Mouse (Mus musculus) forebrain, embryonic 16.5 days (tissue): ENCODE results near the gene Prss34. TPM values are rescaled to one million over a fixed set of nuclear protein-coding genes. Genes with fewer than 3 reads are reported as not detected.

Experiments used
- ATAC-seq: fragments of 200-750 bp; cut with Nextera tagmentation; 2 replicates; pipeline ENCODE4 v1.8.0; 2017; ENCODE audit warnings: mild to moderate bottlenecking, moderate library complexity
- H3K27ac ChIP-seq: fragments of 300-500 bp; sonication (generic); 2 replicates; pipeline ENCODE4 v1.5.1; 2014; ENCODE audit warnings: low read length, control low read depth
- H3K27me3 ChIP-seq: fragments of 300-500 bp; sonication (generic); replicated peaks from 2 replicates; pipeline ENCODE4 v1.6.1; 2014; ENCODE audit warnings: low read length; ENCODE audit not compliant: control insufficient read depth, insufficient read depth
- H3K36me3 ChIP-seq: fragments of 300-500 bp; sonication (generic); 2 replicates; pipeline ENCODE4 v1.6.1; 2014; ENCODE audit not compliant: control insufficient read depth, insufficient read depth
- H3K4me1 ChIP-seq: fragments of 300-500 bp; sonication (generic); replicated peaks from 2 replicates; pipeline ENCODE4 v1.6.1; 2014; ENCODE audit warnings: low read length; ENCODE audit not compliant: control insufficient read depth, insufficient read depth
- H3K4me2 ChIP-seq: fragments of 300-500 bp; sonication (generic); 2 replicates; pipeline ENCODE4 v1.6.1; 2014; ENCODE audit warnings: mild to moderate bottlenecking, low read length, control low read depth
- H3K4me3 ChIP-seq: fragments of 300-500 bp; sonication (generic); replicated peaks from 2 replicates; pipeline ENCODE4 v1.5.1; 2014; ENCODE audit warnings: mild to moderate bottlenecking, low read length, control low read depth
- H3K9ac ChIP-seq: fragments of 300-500 bp; sonication (generic); replicated peaks from 2 replicates; pipeline ENCODE4 v1.6.1; 2014; ENCODE audit warnings: low read depth, low read length, control low read depth
- H3K9me3 ChIP-seq: fragments of 300-500 bp; sonication (generic); 2 replicates; pipeline ENCODE4 v1.6.1; 2016; ENCODE audit warnings: low read length; ENCODE audit not compliant: control insufficient read depth
- WGBS: fragments of 180-500 bp; shearing (Covaris S2); extraction: QIAGEN DNeasy Blood & Tissue Kit; methylation state at CpG from one replicate; pipeline ENCODE4 v1.1.7; 2014; 5-methylcytosine and 5-hydroxymethylcytosine counted together
- polyA plus RNA-seq: library from polyadenylated mRNA; unstranded; fragments of >200 nt; fragmentation: Nextera tagmentation; extraction: Ambion mirVana; gene quantifications from 2 replicates; pipeline ENCODE4 v1.2.1, GENCODE M21; 2015

Prss34 gene
- polyA plus RNA-seq, 1 experiment from 2014 or later, result not detected

- WGBS, result 27% methylated on average over 4 of the region's 4 CpGs
- Histone ChIP-seq H3K4me3 (no peak overlapping the region), H3K9ac (no peak overlapping the region), H3K9me3 (no peaks in the 10 kb centered on the region), H3K27me3 (no peaks in the 10 kb centered on the region), H3K4me1 (no peaks in the 10 kb centered on the region), H3K4me2 (no peak overlapping the region), H3K36me3 (no peaks in the 10 kb centered on the region), H3K27ac (no peak overlapping the region)
- no peak for ATAC-seq
Observed at GRCm38 (mm10) chr17:25290411-25290810, 7.8 kb upstream of the Prss34 start.

- H3K9ac ChIP-seq, result no peak overlapping the region
- no peaks in the 10 kb centered on the region for H3K4me1 ChIP-seq
- no peak overlapping the region for H3K27ac ChIP-seq
- WGBS, result 86% methylated on average over 5 of the region's 5 CpGs
- no peaks in the 10 kb centered on the region for H3K36me3 ChIP-seq
- no peak overlapping the region for H3K4me3 ChIP-seq
- no peak overlapping the region for H3K4me2 ChIP-seq
- no peaks in the 10 kb centered on the region for H3K9me3 ChIP-seq
- no peaks in the 10 kb centered on the region for H3K27me3 ChIP-seq
- no peak for ATAC-seq
Observed at GRCm38 (mm10) chr17:25293495-25293894, 4.7 kb upstream of the Prss34 start.

- H3K4me2 ChIP-seq, result no peak overlapping the region
- ATAC-seq, result no peak
- WGBS, result 47% methylated on average over 1 of the region's 1 CpGs
Observed at GRCm38 (mm10) chr17:25294111-25294510, 4.1 kb upstream of the Prss34 start.

GRCm38 (mm10) chr17:25308346-25308745 is 10.2 kb downstream of the Prss34 start, which contains the start of gene Prss28:
TSS of gene Prss28 (plus strand) at chr17:25308646.
- 84% methylated on average over 4 of the region's 4 CpGs for WGBS
- no peak within 1 kb of the TSS for H3K9ac ChIP-seq
- no peak within 1 kb of the TSS for H3K4me3 ChIP-seq
- no peak for ATAC-seq
- H3K9me3 ChIP-seq, result no peaks in the 10 kb centered on the region
- H3K4me2 ChIP-seq, result no peak within 1 kb of the TSS
- no peaks in the 10 kb centered on the region for H3K27me3 ChIP-seq
- no peaks in the 10 kb centered on the region for H3K36me3 ChIP-seq
- no peaks in the 10 kb centered on the region for H3K4me1 ChIP-seq
- H3K27ac ChIP-seq, result no peak within 1 kb of the TSS

More at GRCm38 (mm10) chr17:25294111-25294510, 4.1 kb upstream of the Prss34 start:
- no peaks in the 10 kb centered on the region for H3K9me3 ChIP-seq
- no peak overlapping the region for H3K4me3 ChIP-seq
- H3K27me3 ChIP-seq, result no peaks in the 10 kb centered on the region
- no peak overlapping the region for H3K27ac ChIP-seq
- no peaks in the 10 kb centered on the region for H3K36me3 ChIP-seq
- no peaks in the 10 kb centered on the region for H3K4me1 ChIP-seq
- H3K9ac ChIP-seq, result no peak overlapping the region

- Histone ChIP-seq H3K4me2 (no peak within 1 kb of the TSS), H3K4me3 (no peak within 1 kb of the TSS)
- WGBS, result 73% methylated on average over 5 of the region's 5 CpGs
Observed at GRCm38 (mm10) chr17:25318354-25318753, 20.2 kb downstream of the Prss34 start, which contains the start of gene Prss29. TSS of gene Prss29 (plus strand) at chr17:25318654.

GRCm38 (mm10) chr17:25320819-25321218 is 22.6 kb downstream of the Prss34 start:
- 88% methylated on average over 8 of the region's 8 CpGs for WGBS
- no peaks in the 10 kb centered on the region for H3K9me3 ChIP-seq
- H3K4me2 ChIP-seq, result no peak overlapping the region
- no peak for ATAC-seq
- H3K4me3 ChIP-seq, result no peak overlapping the region
- no peaks in the 10 kb centered on the region for H3K36me3 ChIP-seq
- no peaks in the 10 kb centered on the region for H3K27me3 ChIP-seq
- no peaks in the 10 kb centered on the region for H3K4me1 ChIP-seq
- H3K9ac ChIP-seq, result no peak overlapping the region
- H3K27ac ChIP-seq, result no peak overlapping the region

More at GRCm38 (mm10) chr17:25318354-25318753, 20.2 kb downstream of the Prss34 start, which contains the start of gene Prss29:
- H3K4me1 ChIP-seq, result no peaks in the 10 kb centered on the region
- H3K9ac ChIP-seq, result no peak within 1 kb of the TSS
- no peaks in the 10 kb centered on the region for H3K9me3 ChIP-seq
- ATAC-seq, result no peak
- no peak within 1 kb of the TSS for H3K27ac ChIP-seq
- no peaks in the 10 kb centered on the region for H3K36me3 ChIP-seq
- no peaks in the 10 kb centered on the region for H3K27me3 ChIP-seq

GRCm38 (mm10) chr17:25322930-25323329 is 24.7 kb downstream of the Prss34 start:
- Histone ChIP-seq H3K4me1 (no peaks in the 10 kb centered on the region), H3K36me3 (no peaks in the 10 kb centered on the region), H3K9me3 (no peaks in the 10 kb centered on the region), H3K4me3 (no peak overlapping the region), H3K4me2 (no peak overlapping the region), H3K27ac (no peak overlapping the region), H3K9ac (no peak overlapping the region), H3K27me3 (no peaks in the 10 kb centered on the region)
- 26% methylated on average over 2 of the region's 2 CpGs for WGBS
- ATAC-seq, result no peak

- Histone ChIP-seq H3K36me3 (no peaks in the 10 kb centered on the region), H3K4me1 (no peaks in the 10 kb centered on the region), H3K27ac (no peak overlapping the region), H3K4me2 (no peak overlapping the region), H3K9me3 (no peaks in the 10 kb centered on the region), H3K27me3 (peaks cover 3% of the 10 kb centered on the region; the same call in 1 of the 2 replicates), H3K9ac (no peak overlapping the region), H3K4me3 (no peak overlapping the region)
- no peak for ATAC-seq
- 73% methylated on average over 9 of the region's 9 CpGs for WGBS
Observed at GRCm38 (mm10) chr17:25332321-25332720, 34.1 kb downstream of the Prss34 start.

GRCm38 (mm10) chr17:25333943-25334342 is 35.7 kb downstream of the Prss34 start:
- Histone ChIP-seq H3K4me2 (no peak overlapping the region), H3K4me3 (no peak overlapping the region), H3K9ac (no peak overlapping the region), H3K9me3 (no peaks in the 10 kb centered on the region), H3K4me1 (no peaks in the 10 kb centered on the region), H3K36me3 (no peaks in the 10 kb centered on the region), H3K27ac (no peak overlapping the region), H3K27me3 (no peaks in the 10 kb centered on the region)
- ATAC-seq, result no peak
- WGBS, result 2% methylated on average over 8 of the region's 8 CpGs

GRCm38 (mm10) chr17:25338218-25338617 is 40.0 kb downstream of the Prss34 start:
- Histone ChIP-seq H3K4me1 (no peaks in the 10 kb centered on the region), H3K27ac (no peak overlapping the region), H3K9ac (no peak overlapping the region), H3K4me2 (no peak overlapping the region), H3K36me3 (no peaks in the 10 kb centered on the region), H3K4me3 (no peak overlapping the region), H3K9me3 (no peaks in the 10 kb centered on the region), H3K27me3 (no peaks in the 10 kb centered on the region)
- WGBS, result 87% methylated on average over 4 of the region's 4 CpGs
- no peak for ATAC-seq
